Mouse (Mus musculus): ENCODE data around the gene Tgif2. TPM values are rescaled to one million over a fixed set of nuclear protein-coding genes. Genes with fewer than 3 reads are reported as not detected.
"Not testable (repeated sequence)": the region's sequence is repeated elsewhere in the genome, so short reads cannot be mapped to it uniquely, and the experiment has no call there.

Tgif2 gene
- total RNA-seq (2021), result 1 to 10 TPM in 1 of 2 experiments, under 1 TPM in 1; 0.40 to 1.3 TPM
- long read RNA-seq, experiment 1, partial matches to known transcripts, result 0 of 11 reads
- long read RNA-seq, experiment 1, other reads (novel, unspliced or antisense), result 8 of 11 reads
- long read RNA-seq, experiment 2, result 0 reads

- no peak for DNase-seq (ENCODE audit: low spot score in 2 of 2)
Measured at GRCm38 (mm10) chr2:156839319-156840191, at the start of gene Tgif2. Gene Tgif2, plus strand, starts transcription at chr2:156840007.

GRCm38 (mm10) chr2:156798516-156798915, 41.3 kb upstream of the Tgif2 start:
- no peak for DNase-seq (ENCODE audit: low spot score in 2 of 2)

- DNase-seq (ENCODE audit: low spot score in 2 of 2), result no peak
Measured at GRCm38 (mm10) chr2:156801045-156801444, 38.8 kb upstream of the Tgif2 start.

GRCm38 (mm10) chr2:156802116-156802515, 37.7 kb upstream of the Tgif2 start:
- DNase-seq (ENCODE audit: low spot score in 2 of 2), result not testable (repeated sequence)

GRCm38 (mm10) chr2:156803698-156804372, 36.0 kb upstream of the Tgif2 start:
- no peak for DNase-seq (ENCODE audit: low spot score in 2 of 2)

- DNase-seq (ENCODE audit: low spot score in 2 of 2), result no peak
Measured at GRCm38 (mm10) chr2:156804589-156804988, 35.2 kb upstream of the Tgif2 start.

GRCm38 (mm10) chr2:156806886-156807285, 32.9 kb upstream of the Tgif2 start:
- DNase-seq (ENCODE audit: low spot score in 2 of 2), result no peak

- peak; percentile 43 to 63 for DNase-seq (ENCODE audit: low spot score in 2 of 2)
Measured at GRCm38 (mm10) chr2:156809579-156809978, 30.2 kb upstream of the Tgif2 start.

GRCm38 (mm10) chr2:156810716-156811115, 29.1 kb upstream of the Tgif2 start:
- DNase-seq (ENCODE audit: low spot score in 2 of 2), result no peak

GRCm38 (mm10) chr2:156811556-156811955, 28.3 kb upstream of the Tgif2 start:
- no peak for DNase-seq (ENCODE audit: low spot score in 2 of 2)

GRCm38 (mm10) chr2:156814344-156814801, 25.4 kb upstream of the Tgif2 start:
- no peak for DNase-seq (ENCODE audit: low spot score in 2 of 2)

GRCm38 (mm10) chr2:156814893-156815292, 24.9 kb upstream of the Tgif2 start:
- no peak for DNase-seq (ENCODE audit: low spot score in 2 of 2)

- no peak for DNase-seq (ENCODE audit: low spot score in 2 of 2)
Measured at GRCm38 (mm10) chr2:156815412-156815811, 24.4 kb upstream of the Tgif2 start.

- DNase-seq (ENCODE audit: low spot score in 2 of 2), result no peak
Measured at GRCm38 (mm10) chr2:156816116-156816515, 23.7 kb upstream of the Tgif2 start.

- not testable (repeated sequence) for DNase-seq (ENCODE audit: low spot score in 2 of 2)
Measured at GRCm38 (mm10) chr2:156825128-156825527, 14.7 kb upstream of the Tgif2 start.

GRCm38 (mm10) chr2:156834336-156834735, 5.5 kb upstream of the Tgif2 start:
- DNase-seq (ENCODE audit: low spot score in 2 of 2), result no peak

GRCm38 (mm10) chr2:156838839-156839238, 968 bp upstream of the Tgif2 start:
- no peak for DNase-seq (ENCODE audit: low spot score in 2 of 2)

GRCm38 (mm10) chr2:156840301-156841027, 657 bp downstream of the Tgif2 start:
- DNase-seq (ENCODE audit: low spot score in 2 of 2), result no peak

- peak; percentile 66 to 82 for DNase-seq (ENCODE audit: low spot score in 2 of 2)
Measured at GRCm38 (mm10) chr2:156841028-156841840, 1.4 kb downstream of the Tgif2 start.

All from left cerebral cortex, adult 18-20 months (tissue).